Mouse (Mus musculus) MEL (cell line): ENCODE measurements at regions not wholly inside any gene's neighbourhood (a gene's known extent, or its start where the extent isn't known, plus 50 kb on each side); places are given as distances from the start of the nearest gene placed in this dataset.

Source experiments
- DNase-seq: peaks from one replicate; pipeline ENCODE4 v3.0.0; 2011; ENCODE audit warnings: low read depth, low spot score
- H3K27ac ChIP-seq: 2 replicates; pipeline ENCODE4 v1.5.1; 2012; ENCODE audit warnings: low read depth, mild to moderate bottlenecking, control low read depth, low read length, moderate library complexity; ENCODE audit not compliant: control insufficient read depth
- H3K27me3 ChIP-seq, 2 experiments: fragments of 150-350 bp in 1 of 2; sonication (generic) in 1 of 2; 2 replicates each; pipeline ENCODE4 v1.6.1; 2012; ENCODE audit warnings: low read length in 2 of 2, mild to moderate bottlenecking in 2 of 2, improper control_type of control experiment in 1 of 2, moderate library complexity in 1 of 2; ENCODE audit not compliant: insufficient read depth in 2 of 2, control insufficient read depth in 1 of 2
- H3K36me3 ChIP-seq, 2 experiments: 2 replicates each; pipeline ENCODE4 v1.6.1; 2012 to 2014; ENCODE audit warnings: low read length in 2 of 2, improper control_type of control experiment in 1 of 2, inconsistent platforms in 1 of 2, mild to moderate bottlenecking in 1 of 2; ENCODE audit not compliant: insufficient read depth in 2 of 2, control insufficient read depth in 1 of 2
- H3K4me1 ChIP-seq, 2 experiments: fragments of 150-350 bp in 1 of 2; sonication (generic) in 1 of 2; 2 replicates each; pipeline ENCODE4 v1.6.1; 2012; ENCODE audit warnings: low read length in 2 of 2, improper control_type of control experiment in 1 of 2, mild to moderate bottlenecking in 1 of 2; ENCODE audit not compliant: insufficient read depth in 2 of 2, control insufficient read depth in 1 of 2
- H3K4me3 ChIP-seq, 2 experiments: fragments of 150-350 bp in 1 of 2; sonication (generic) in 1 of 2; 2 replicates each; pipeline ENCODE4 v1.5.1; 2012; ENCODE audit warnings: low read depth in 2 of 2, low read length in 2 of 2, mild to moderate bottlenecking in 2 of 2, moderate library complexity in 2 of 2, control low read depth in 1 of 2, improper control_type of control experiment in 1 of 2; ENCODE audit not compliant: control insufficient read depth in 1 of 2, insufficient read depth in 1 of 2
- H3K79me2 ChIP-seq: 2 replicates; pipeline ENCODE4 v1.6.1; 2012; ENCODE audit warnings: mild to moderate bottlenecking, low read length, moderate library complexity; ENCODE audit not compliant: control insufficient read depth, poor library complexity, insufficient read depth
- H3K9ac ChIP-seq: 2 replicates; pipeline ENCODE4 v1.6.1; 2012; ENCODE audit warnings: low read depth, mild to moderate bottlenecking, control low read depth, low read length, moderate library complexity; ENCODE audit not compliant: control insufficient read depth, poor library complexity, severe bottlenecking
- H3K9me3 ChIP-seq: fragments of 150-350 bp; sonication (generic); replicated peaks from 2 replicates; pipeline ENCODE4 v1.6.1; 2012; ENCODE audit warnings: mild to moderate bottlenecking, low read length, improper control_type of control experiment, moderate library complexity; ENCODE audit not compliant: insufficient read depth
- BHLHE40 ChIP-seq: IDR thresholded peaks from 2 replicates; pipeline ENCODE4 v1.6.1; 2012; ENCODE audit warnings: low read depth, mild to moderate bottlenecking, inconsistent platforms, low read length, improper control_type of control experiment, borderline replicate concordance
- CHD2 ChIP-seq: IDR thresholded peaks from 2 replicates; pipeline ENCODE4 v1.6.1; 2011; ENCODE audit warnings: low read length, improper control_type of control experiment
- CTCF ChIP-seq, 3 experiments: IDR thresholded peaks in 2 of 3; conservative IDR thresholded peaks in 1 of 3; 2 replicates each; pipeline ENCODE4 v1.5.1; 2011 to 2012; ENCODE audit warnings: low read length in 3 of 3, low read depth in 2 of 3, mild to moderate bottlenecking in 2 of 3, improper control_type of control experiment in 1 of 3, inconsistent platforms in 1 of 3, mixed read lengths in 1 of 3, moderate library complexity in 1 of 3; ENCODE audit not compliant: control insufficient read depth in 1 of 3, insufficient read depth in 1 of 3, poor library complexity in 1 of 3, severe bottlenecking in 1 of 3
- E2F4 ChIP-seq: IDR thresholded peaks from 2 replicates; pipeline ENCODE4 v1.6.1; 2011; ENCODE audit warnings: low read depth, low read length, improper control_type of control experiment, borderline replicate concordance
- ELF1 ChIP-seq: IDR thresholded peaks from 2 replicates; pipeline ENCODE4 v1.6.1; 2014; ENCODE audit warnings: low read depth, mild to moderate bottlenecking, inconsistent platforms, low read length, improper control_type of control experiment, moderate library complexity
- EP300 ChIP-seq, 2 experiments: IDR thresholded peaks; 2 replicates each; pipeline ENCODE4 v1.6.1; 2011; ENCODE audit warnings: improper control_type of control experiment in 2 of 2, low read length in 2 of 2, low read depth in 1 of 2, mild to moderate bottlenecking in 1 of 2
- ETS1 ChIP-seq: IDR thresholded peaks from 2 replicates; pipeline ENCODE4 v1.6.1; 2012; ENCODE audit warnings: low read depth, mild to moderate bottlenecking, inconsistent platforms, low read length, improper control_type of control experiment, moderate library complexity
- GABPA ChIP-seq: IDR thresholded peaks from 2 replicates; pipeline ENCODE4 v1.6.1; 2012; ENCODE audit warnings: low read depth, mild to moderate bottlenecking, inconsistent platforms, low read length, improper control_type of control experiment, moderate library complexity
- JUND ChIP-seq: IDR thresholded peaks from 2 replicates; pipeline ENCODE4 v1.6.1; 2011; ENCODE audit warnings: low read depth, mild to moderate bottlenecking, improper control_type of control experiment, low read length
- MAZ ChIP-seq: IDR thresholded peaks from 2 replicates; pipeline ENCODE4 v1.6.1; 2012; ENCODE audit warnings: low read depth, mild to moderate bottlenecking, inconsistent platforms, low read length, improper control_type of control experiment
- MEF2A ChIP-seq: IDR thresholded peaks from 2 replicates; pipeline ENCODE4 v1.6.1; 2014; ENCODE audit warnings: low read depth, mild to moderate bottlenecking, inconsistent platforms, low read length, improper control_type of control experiment; ENCODE audit not compliant: poor library complexity, insufficient replicate concordance, severe bottlenecking; ENCODE audit errors: extremely low read depth
- MXI1 ChIP-seq: IDR thresholded peaks from 2 replicates; pipeline ENCODE4 v1.6.1; 2011; ENCODE audit warnings: mild to moderate bottlenecking, low read depth, low read length, improper control_type of control experiment
- MYB ChIP-seq: IDR thresholded peaks from 2 replicates; pipeline ENCODE4 v1.6.1; 2011; ENCODE audit warnings: mild to moderate bottlenecking, low read depth, low read length, improper control_type of control experiment
- MYC ChIP-seq: IDR thresholded peaks from 2 replicates; pipeline ENCODE4 v1.6.1; 2011; ENCODE audit warnings: low read depth, mild to moderate bottlenecking, low read length, improper control_type of control experiment, moderate library complexity
- NELFE ChIP-seq: IDR thresholded peaks from 2 replicates; pipeline ENCODE4 v1.6.1; 2011; ENCODE audit warnings: low read depth, low read length, improper control_type of control experiment
- NRF1 ChIP-seq: IDR thresholded peaks from 2 replicates; pipeline ENCODE4 v1.6.1; 2014; ENCODE audit warnings: low read depth, mild to moderate bottlenecking, inconsistent platforms, low read length, improper control_type of control experiment, moderate library complexity; ENCODE audit not compliant: poor library complexity, insufficient read depth, severe bottlenecking
- POLR2AphosphoS2 ChIP-seq: IDR thresholded peaks from 2 replicates; pipeline ENCODE4 v1.6.1; 2011; ENCODE audit warnings: low read length, improper control_type of control experiment
- POLR2AphosphoS5 ChIP-seq: IDR thresholded peaks from 2 replicates; pipeline ENCODE4 v1.6.1; 2012; ENCODE audit warnings: low read depth, borderline replicate concordance, mild to moderate bottlenecking, inconsistent platforms, low read length, moderate library complexity, mixed read lengths
- RCOR1 ChIP-seq: IDR thresholded peaks from 2 replicates; pipeline ENCODE4 v1.6.1; 2012; ENCODE audit warnings: low read depth, mild to moderate bottlenecking, inconsistent platforms, low read length, improper control_type of control experiment
- SIN3A ChIP-seq: IDR thresholded peaks from 2 replicates; pipeline ENCODE4 v1.6.1; 2012; ENCODE audit warnings: low read length, improper control_type of control experiment, inconsistent platforms
- TAL1 ChIP-seq: IDR thresholded peaks from 2 replicates; pipeline ENCODE4 v1.6.1; 2012; ENCODE audit warnings: mild to moderate bottlenecking, inconsistent platforms, low read length, moderate library complexity, mixed read lengths
- TBP ChIP-seq: IDR thresholded peaks from 2 replicates; pipeline ENCODE4 v1.8.0; 2011; ENCODE audit warnings: low read depth, low read length, improper control_type of control experiment
- TCF12 ChIP-seq: IDR thresholded peaks from 2 replicates; pipeline ENCODE4 v1.6.1; 2014; ENCODE audit warnings: low read depth, mild to moderate bottlenecking, inconsistent platforms, low read length, improper control_type of control experiment, moderate library complexity
- UBTF ChIP-seq: IDR thresholded peaks from 2 replicates; pipeline ENCODE4 v1.6.1; 2012; ENCODE audit warnings: low read depth, mild to moderate bottlenecking, inconsistent platforms, low read length, improper control_type of control experiment, moderate library complexity, borderline replicate concordance; ENCODE audit not compliant: insufficient read depth
- USF1 ChIP-seq: IDR thresholded peaks from 2 replicates; pipeline ENCODE4 v1.6.1; 2014; ENCODE audit warnings: low read depth, mild to moderate bottlenecking, inconsistent platforms, low read length, improper control_type of control experiment, moderate library complexity
- USF2 ChIP-seq, 2 experiments: IDR thresholded peaks; 2 replicates each; pipeline ENCODE4 v1.6.1; 2011 to 2012; ENCODE audit warnings: improper control_type of control experiment in 2 of 2, low read length in 2 of 2, borderline replicate concordance in 1 of 2, inconsistent platforms in 1 of 2, low read depth in 1 of 2, mild to moderate bottlenecking in 1 of 2; ENCODE audit not compliant: insufficient read depth in 1 of 2
- ZKSCAN1 ChIP-seq: IDR thresholded peaks from 2 replicates; pipeline ENCODE4 v1.6.1; 2012; ENCODE audit warnings: low read depth, mild to moderate bottlenecking, inconsistent platforms, low read length, improper control_type of control experiment, moderate library complexity
- ZNF384 ChIP-seq: IDR thresholded peaks from 2 replicates; pipeline ENCODE4 v1.6.1; 2012; ENCODE audit warnings: low read depth, mild to moderate bottlenecking, inconsistent platforms, low read length, improper control_type of control experiment

DNA sequence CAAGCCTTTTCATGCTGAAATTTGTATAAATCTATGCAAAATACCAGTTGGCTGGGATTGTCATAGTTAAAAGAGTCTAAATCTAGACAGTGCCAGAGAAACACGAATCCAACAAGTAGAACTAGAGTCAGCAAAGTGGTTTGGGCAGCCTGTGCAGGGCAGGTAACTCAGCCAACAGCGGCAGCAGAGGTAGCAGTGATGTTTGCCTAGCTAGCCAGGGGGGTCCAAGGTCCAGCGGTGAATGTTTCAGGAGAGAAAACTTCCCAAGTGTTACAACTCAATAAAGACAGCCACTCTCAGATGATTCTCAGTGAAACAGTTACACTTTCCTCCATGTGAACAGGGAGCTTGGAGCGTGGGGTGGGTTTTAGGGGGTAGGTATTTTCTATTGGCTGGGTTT, 259.2 kb upstream of the Tank start:
- Histone ChIP-seq H3K9me3 (no peaks in the 10 kb centered on the region), H3K79me2 (no peaks in the 10 kb centered on the region), H3K36me3 (no peaks in the 10 kb centered on the region), H3K4me1 (no peaks in the 10 kb centered on the region), H3K27ac (no peak overlapping the region), H3K4me3 (no peak overlapping the region), H3K27me3 (no peaks in the 10 kb centered on the region), H3K9ac (no peak overlapping the region)
- DNase-seq: no peak
- TF ChIP-seq ZKSCAN1: no peak
- no peak for TF ChIP-seq EP300 (IDR thresholded peaks at IDR 0.05; ENCODE audit: low read depth in 1 of 2, low read length in 2 of 2)
- no peak for TF ChIP-seq NRF1
- no peak for TF ChIP-seq POLR2AphosphoS2
- no peak for TF ChIP-seq MYB
- TF ChIP-seq MXI1: no peak
- TF ChIP-seq POLR2AphosphoS5: no peak
- TF ChIP-seq NELFE: no peak
- TF ChIP-seq JUND: no peak
- no peak for TF ChIP-seq USF1
- TF ChIP-seq CHD2: no peak
- no peak for TF ChIP-seq RCOR1
- TF ChIP-seq TAL1: no peak
- TF ChIP-seq MAZ: no peak
- TF ChIP-seq BHLHE40: no peak
- TF ChIP-seq E2F4: no peak
- no peak for TF ChIP-seq TBP
- no peak for TF ChIP-seq GABPA
- no peak for TF ChIP-seq MEF2A

- no peak overlapping the region for H3K9ac ChIP-seq
- H3K36me3 ChIP-seq: no peaks in the 10 kb centered on the region
- H3K79me2 ChIP-seq: no peaks in the 10 kb centered on the region
- TF ChIP-seq ELF1 (no peak), TCF12 (no peak), USF1 (no peak), POLR2AphosphoS5 (no peak), CTCF (IDR thresholded peaks at IDR 0.05 in 2 of 3, conservative IDR thresholded peaks at IDR 0.05 in 1 of 3; ENCODE audit: control insufficient read depth in 1 of 3, insufficient read depth in 1 of 3, low read depth in 2 of 3, low read length in 3 of 3, poor library complexity in 1 of 3, severe bottlenecking in 1 of 3) (no peak), ZNF384 (no peak), MYC (no peak), ETS1 (no peak), TAL1 (no peak), MYB (no peak), E2F4 (no peak), UBTF (no peak), ZKSCAN1 (no peak), USF2 (IDR thresholded peaks at IDR 0.05; ENCODE audit: borderline replicate concordance in 1 of 2, insufficient read depth in 1 of 2, low read depth in 1 of 2, low read length in 2 of 2) (no peak), SIN3A (no peak), NRF1 (no peak), EP300 (IDR thresholded peaks at IDR 0.05; ENCODE audit: low read depth in 1 of 2, low read length in 2 of 2) (no peak)
- DNase-seq: no peak
- H3K4me3 ChIP-seq: no peak overlapping the region
- H3K9me3 ChIP-seq: no peaks in the 10 kb centered on the region
- no peaks in the 10 kb centered on the region for H3K27me3 ChIP-seq
- no peaks in the 10 kb centered on the region for H3K4me1 ChIP-seq
- no peak overlapping the region for H3K27ac ChIP-seq
Measured at GRCm38 (mm10) chr2:61310405-61310804, 268.0 kb upstream of the Tank start.
